Mouse (Mus musculus): ENCODE results near the gene Ankrd61. TPM values are rescaled to one million over a fixed set of nuclear protein-coding genes. Genes with fewer than 3 reads are reported as not detected.

Gene Ankrd61
- not detected for total RNA-seq (2021)
- long read RNA-seq, experiment 1: 0 reads
- long read RNA-seq, experiment 2: 0 reads

DNA sequence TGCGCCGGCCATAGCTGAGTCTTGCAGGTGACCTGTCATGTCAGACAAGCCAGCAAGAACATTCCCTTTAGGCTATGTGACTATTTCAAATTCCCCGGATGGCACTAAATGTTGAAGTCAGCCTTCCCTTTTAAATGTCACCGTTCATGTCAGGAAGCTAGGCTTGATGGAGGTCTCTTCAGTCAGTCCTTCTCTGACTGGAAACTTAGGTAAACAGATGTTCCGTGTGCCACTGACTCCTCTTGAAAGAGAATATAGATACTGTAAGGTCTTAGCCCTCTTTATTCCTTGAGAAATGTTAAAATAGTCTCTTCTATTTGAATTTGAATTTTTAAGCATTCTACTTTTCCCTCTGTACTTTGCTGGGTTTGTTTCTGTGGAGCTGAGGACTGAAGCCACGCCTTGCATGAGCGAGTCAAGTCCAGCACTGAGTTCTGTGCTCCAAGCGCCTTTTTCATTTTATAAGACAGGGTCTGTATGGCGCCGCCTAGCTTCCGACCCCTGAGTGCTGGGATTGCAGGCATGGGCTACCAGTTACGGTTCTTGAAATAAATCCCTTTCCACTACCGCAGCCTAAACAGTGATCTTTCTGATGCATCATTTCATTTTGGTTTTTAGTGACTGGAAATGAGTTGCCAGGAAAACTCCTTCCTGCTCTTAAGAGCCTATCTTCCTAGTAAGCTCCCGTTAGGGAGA lies at the start of gene Ankrd61:
Gene Ankrd61, minus strand, starts transcription at position 51 of the 696 bp plus-strand sequence.
- no peak for DNase-seq

DNA sequence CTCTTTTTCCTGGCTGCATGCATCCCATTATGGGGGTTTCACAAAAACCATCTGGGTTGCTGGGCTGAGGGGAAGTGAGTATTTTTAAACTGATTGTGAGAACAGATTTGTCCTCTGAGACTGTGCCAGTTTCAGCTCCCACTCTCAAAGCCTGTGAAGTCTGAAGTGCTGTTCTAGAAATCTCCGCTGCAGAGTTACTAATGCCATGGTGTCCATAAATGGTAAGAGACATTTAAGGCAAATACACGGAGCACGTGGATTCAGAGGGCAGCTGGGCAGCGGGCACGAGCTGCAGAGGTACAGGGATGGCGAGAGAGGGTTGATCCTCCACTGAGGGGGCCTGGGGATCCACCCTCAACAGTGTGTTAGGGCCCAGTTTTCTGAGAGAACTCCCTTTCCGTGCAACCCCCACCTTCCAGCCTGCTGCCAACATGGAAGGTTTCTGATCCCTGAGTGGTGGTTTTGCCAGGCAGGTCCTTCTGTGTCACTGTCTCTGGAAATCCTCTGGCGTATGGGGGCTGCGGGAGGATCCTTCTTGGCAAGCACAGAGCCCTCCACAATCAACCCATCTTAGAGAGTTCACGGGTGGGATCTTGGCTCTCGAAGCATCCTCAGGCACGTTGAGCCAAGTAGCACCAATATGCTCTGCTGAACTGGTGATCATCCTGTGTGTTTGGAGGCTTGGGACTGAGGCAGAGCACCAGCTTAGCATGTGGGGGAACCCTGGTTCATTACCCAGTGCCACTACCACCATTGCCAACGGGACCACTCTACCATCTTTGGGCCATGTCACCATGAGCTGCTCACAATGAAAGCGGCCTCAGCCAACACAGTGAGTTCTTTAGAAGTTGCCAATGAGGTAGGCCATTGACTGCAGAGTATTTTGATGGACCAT lies 46.0 kb upstream of the Ankrd61 start:
- DNase-seq: no peak

DNA sequence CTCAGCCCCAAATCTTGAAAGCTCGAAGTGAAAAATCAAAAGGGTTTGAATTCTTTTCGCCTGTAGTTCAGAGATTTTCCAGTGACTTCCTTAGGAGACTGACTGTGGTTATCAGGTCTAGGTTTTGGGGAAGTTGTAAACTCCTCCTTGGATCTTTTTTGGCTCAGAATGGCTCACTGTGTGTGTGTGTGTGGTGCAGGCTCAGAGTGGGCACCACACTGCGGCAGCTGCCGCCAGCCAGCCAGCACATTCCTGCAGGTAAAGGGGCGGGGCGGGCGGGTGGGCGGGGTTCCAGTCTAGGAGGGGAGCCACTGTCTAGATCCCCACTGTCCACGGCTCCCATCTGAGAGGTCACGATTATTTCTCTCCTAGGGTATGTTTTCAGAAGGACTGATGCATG lies 44.1 kb upstream of the Ankrd61 start:
- DNase-seq: no peak

DNA sequence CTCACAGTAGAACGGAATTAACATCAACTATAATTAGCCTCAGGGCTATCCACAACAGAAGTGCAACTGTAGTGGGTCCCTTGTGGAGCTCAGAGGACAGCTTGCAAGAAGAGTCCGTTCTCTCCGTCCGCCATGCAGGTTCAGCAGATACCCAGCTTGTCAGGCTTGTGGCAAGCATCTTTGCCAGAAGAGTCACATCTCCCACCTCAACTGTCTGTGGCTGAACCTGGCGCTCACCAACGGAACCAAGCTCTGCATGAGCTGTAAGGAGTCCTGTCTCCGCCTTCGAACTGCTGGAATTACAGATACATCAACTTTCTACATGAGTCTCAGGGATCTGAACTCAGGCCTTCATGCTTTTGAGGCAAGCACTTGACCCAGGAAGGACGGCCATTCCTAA lies 38.7 kb upstream of the Ankrd61 start:
- no peak for DNase-seq

DNA sequence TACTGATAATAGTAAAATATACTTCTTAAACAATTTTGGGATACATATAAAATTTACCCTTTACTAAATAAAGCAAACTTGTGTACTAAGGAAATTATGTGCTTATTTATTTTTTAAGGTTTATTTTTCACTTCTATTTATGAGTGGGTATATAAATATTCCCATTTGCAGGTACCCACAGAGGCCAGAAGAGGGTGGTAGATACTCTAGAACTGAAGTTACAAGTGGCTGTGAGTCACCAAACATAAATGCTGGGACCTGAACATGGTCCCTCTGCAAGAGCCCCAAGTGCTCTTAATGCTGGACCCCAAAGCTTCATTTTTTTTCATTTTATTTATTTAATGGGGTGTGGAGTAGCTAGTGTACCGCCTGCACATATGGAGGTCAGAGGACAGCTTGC lies 36.4 kb upstream of the Ankrd61 start:
- no peak for DNase-seq

DNA sequence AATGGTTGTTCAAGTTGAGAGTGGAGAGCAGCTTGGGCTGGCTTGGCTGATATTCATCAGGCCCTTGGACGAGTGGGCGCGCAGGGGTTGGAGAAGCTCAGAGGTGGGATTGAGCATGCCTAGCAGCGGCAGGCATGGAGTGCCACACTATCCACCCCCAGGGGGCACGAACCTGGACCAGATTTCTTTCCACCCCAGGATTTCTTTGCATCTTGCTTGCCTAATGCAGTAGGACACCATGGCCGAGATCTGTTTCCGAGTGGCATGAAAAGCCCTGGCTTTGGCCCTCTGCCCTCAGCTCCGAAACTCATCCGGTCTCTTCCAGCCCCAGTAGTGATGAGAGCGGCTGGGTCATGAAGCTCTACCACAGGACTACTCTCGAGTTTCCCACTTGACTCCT lies 35.9 kb upstream of the Ankrd61 start:
- no peak for DNase-seq

DNA sequence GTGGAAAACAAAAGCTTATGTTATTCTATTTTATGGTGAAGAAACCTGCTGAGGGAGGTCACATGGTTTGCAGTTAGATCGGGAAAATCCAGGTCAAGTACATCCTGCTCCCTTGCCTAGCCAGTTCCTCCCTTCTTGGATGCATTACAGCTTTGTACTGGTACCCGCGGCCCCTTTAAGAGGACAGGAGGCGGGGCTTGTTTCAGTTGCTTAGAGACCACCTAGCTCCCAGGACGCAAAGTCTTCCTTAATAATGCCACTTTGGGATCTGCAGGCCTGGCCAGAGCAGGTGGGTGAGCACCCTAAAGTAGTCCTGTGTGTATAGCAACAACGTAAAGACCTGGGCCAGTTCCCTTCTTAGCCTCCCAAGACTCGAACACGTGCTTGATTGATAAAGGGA lies 35.3 kb upstream of the Ankrd61 start, which contains the start of gene Rsph10b:
Gene Rsph10b, plus strand, starts transcription at position 205 of the 400 bp plus-strand sequence.
- DNase-seq: peak; percentile 52

DNA sequence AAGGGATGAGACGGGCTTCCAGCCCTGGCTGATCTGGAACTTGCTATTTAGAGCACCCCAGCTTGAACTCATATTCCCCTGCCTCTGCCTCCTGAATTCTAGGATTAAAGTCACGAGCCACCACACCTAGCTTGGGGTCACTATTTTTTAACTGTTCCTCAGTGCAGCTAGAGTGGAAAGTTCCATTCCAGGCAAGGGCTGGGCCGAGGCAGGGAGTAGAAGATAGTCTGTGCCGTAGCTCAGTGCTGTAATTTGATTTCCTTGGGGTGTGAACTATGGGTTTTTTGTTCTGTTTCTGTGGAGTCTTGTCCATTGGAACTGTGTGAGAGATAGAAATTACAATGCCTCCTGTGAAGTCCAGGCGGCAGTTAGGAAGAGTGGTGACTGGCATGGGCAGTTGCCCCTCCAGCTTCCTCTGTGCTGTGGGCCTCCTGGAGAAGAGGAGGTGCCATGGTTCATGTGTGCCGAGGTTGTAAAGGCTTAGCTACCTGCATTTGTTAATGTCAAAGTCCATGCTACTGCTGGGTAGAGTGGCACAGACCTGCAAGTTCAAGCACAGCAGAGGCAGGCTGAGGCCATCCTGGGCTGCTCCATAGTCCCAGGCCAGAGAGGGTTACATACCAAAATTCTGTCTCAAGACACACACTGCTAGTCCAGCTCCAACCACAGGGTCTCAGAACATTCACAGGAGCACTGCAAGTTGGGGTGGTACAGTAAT lies 34.5 kb upstream of the Ankrd61 start:
- no peak for DNase-seq

DNA sequence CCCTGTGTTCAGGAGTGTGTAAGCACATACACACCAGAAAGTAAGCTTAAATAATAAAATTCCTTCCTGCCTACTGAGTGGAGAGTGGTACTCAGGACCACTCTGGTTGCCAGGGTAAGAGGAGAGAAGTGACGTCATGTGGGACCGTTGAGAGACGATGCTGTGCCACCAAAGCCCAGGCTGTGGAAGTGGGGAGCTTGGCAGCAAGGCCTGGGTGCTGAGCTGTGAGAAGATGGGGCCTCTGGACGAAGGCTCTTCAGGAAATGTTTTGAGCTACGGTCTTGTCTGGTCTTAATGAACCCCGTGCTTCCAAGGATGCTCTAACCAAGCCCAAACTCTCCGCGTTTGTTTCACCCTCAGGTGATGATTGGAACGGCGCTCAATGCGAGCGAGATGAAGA lies 33.2 kb upstream of the Ankrd61 start:
- no peak for DNase-seq

DNA sequence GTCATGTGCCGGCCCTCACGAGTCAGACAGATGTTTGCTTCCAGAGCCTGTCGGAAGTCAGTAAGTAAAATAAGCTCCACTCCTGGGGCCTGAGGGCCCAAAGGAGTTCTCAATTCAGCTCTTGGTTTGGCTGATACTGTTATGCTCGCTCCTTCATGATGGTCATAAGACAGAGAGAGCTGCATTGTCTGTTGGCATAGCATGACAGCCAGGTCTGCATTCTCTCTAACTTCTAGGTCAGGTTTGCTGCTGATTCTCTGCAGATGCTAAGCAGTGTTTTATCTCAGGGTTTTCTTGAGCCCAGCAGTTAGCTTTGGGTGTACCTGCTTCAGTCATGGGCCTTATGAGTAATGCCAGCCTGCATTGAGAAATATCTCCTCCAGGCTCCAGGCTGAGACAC lies 31.8 kb upstream of the Ankrd61 start:
- DNase-seq: no peak

DNA sequence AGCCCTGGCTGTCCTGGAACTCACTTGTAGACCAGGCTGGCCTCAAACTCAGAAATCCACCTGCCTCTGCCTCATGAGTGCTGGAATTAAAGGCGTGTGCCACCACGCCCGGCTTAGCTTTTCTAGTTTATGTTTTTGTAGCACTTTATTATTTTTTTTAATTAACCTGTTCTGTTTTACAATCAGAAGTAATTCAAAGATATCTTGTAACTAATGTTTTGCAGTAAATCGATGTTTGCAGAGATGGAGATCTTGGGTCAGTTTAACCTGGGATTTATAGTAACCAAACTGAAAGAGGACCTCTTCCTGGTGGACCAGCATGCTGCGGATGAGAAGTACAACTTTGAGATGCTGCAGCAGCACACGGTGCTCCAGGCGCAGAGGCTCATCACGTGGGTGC lies 30.4 kb upstream of the Ankrd61 start, which contains the start of gene Gm42421:
Gene Gm42421, plus strand, starts transcription at position 301 of the 400 bp plus-strand sequence.
- DNase-seq: no peak

DNA sequence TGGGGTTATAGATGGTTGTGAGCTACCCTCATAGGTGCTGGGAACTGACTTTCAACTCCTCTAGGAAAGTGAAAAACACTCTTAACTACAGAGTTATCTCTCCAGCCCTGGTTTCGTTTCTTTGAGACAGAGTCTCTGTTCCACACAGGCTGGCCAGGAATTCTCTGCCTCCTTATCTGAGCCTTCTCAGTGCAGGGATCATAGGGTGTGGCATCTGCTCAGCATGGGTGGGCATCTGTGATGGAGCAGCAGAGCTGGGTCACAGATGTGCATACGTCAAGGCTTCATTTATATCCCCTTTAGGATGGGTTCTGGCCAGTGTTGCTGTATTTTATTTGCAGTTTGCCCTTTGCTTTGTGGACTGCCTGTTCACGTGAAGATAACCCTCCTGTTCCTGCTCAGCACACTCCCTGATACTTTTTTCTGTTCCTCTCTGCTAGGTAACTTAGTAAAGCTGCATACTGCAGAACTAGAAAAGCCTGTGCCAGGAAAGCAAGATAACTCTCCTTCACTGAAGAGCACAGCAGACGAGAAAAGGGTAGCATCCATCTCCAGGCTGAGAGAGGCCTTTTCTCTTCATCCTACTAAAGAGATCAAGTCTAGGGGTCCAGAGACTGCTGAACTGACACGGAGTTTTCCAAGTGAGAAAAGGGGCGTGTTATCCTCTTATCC lies 27.4 kb upstream of the Ankrd61 start:
- no peak for DNase-seq

DNA sequence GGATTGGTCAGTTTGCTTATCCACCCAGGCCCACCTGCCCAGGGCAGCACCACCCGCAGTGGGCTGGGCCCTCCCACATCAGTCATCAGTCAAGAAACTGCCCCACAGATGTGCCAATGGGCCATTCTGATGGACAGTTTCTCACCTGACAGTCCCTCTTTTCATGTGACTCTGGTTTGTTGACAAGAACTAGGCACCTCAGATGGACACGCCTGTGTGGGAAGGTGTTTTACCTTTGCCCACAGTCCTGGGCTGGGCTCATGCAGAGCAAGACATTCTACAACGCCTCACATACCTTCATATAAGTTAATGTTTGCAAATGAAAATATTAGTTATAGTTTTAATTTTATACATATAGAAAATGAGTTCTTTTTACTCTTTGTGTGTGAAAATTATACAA lies 20.6 kb upstream of the Ankrd61 start:
- DNase-seq: no peak

DNA sequence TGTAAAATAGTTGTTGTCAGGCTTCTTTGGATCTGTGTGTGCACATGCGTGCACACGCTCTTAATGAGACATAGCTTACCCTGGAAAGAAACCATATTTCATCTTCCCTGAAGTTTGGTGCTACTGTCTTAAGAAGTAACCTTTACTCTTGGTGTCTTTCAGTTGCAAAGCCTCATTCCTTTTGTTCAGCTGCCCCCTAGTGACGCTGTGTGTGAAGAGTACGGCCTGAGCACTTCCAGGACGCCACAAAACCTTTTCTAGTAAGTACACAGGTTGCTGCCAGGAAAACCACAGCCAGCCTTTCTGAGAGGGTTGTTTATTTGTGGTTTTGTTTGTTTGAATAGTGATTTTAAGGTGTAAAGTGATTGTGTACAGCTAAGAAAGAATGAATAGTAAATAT lies 19.9 kb upstream of the Ankrd61 start:
- DNase-seq: peak; percentile 73

DNA sequence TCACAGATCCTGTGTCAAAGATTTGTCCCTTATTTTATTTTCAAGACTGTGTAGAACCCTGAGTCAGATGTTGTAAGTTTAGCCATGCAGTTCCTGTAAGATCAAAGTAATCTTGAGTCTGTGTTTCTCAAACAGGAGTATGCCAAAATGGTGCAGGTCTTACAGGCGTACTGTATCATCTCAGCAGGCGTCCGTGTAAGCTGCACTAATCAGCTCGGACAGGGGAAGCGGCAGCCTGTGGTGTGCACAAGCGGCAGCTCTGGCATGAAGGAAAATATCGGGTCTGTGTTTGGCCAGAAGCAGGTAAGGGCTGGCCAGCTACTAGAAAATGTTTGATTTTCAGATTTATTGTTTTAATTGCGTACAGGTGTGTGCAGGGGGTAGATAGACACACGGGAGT lies 18.7 kb upstream of the Ankrd61 start:
- DNase-seq: no peak

DNA sequence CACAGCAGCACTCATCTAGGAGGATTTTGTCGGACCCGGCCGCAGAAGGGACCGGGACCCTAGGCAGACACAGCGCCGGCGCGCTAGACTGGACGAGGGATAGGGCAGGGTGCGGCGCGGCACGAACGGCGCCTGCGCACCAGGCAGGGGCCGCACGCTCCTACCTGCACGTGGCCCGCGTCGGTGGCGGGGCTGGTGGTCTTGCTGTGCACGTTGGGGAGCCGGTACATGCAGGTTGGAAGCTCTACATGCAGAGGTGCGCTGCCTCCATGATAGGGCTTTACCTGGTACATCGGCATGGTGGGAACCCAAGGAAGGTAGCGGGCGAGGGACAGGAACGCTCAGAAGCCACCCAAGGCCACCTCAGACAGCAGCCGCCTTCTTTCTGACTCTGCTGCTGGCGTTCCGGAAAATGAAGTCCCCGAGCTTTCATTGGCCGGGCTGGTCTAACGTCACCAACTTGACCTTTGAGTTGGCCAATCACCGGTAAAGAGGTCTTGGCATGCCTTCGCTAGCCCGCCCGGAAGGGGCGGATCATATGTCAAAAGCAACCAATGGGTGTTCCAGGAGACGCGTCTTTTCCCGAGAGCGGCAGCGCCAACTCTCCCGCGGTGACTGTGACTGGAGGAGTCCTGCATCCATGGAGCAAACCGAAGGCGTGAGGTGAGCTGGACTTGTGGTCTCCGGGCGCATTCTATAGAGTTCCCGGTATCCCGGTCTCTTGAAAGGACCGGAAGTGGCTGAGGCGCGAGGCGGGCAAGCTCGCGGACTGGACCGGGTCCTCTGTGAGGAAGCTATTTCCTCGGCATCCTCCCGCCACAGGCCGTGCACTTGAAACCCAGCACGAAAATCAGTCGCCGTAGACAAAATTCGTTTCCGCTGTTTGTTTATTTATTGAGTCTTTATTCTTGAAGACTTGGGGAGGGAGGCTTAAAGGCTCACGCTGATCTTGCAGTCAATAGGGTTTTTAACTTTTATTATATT lies 12.2 kb upstream of the Ankrd61 start, which contains the start of the genes Aimp2 and Pms2:
Gene Aimp2, minus strand, starts transcription at position 431 of the 984 bp plus-strand sequence.
Gene Pms2, plus strand, starts transcription at position 548 of the 984 bp plus-strand sequence.
- peak; percentile 96 for DNase-seq

DNA sequence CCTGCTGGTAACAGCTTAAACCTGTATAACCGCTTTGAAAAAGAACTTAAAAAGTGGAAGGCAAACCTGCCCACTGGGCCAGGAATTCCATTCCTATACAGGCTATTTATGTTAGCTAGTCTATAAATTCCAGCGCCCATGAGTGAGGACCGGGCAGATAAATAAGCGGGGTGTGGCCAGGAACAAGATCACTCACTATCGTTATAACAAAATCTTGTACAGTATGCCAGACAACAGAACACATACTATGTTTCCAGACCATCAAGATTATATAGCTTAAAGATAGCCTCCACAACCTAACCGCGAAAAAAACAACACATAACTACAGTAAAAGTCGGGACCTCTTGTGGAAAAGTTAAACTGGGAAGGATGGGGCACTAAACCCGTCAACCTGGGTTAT lies 11.4 kb upstream of the Ankrd61 start:
- no peak for DNase-seq

DNA sequence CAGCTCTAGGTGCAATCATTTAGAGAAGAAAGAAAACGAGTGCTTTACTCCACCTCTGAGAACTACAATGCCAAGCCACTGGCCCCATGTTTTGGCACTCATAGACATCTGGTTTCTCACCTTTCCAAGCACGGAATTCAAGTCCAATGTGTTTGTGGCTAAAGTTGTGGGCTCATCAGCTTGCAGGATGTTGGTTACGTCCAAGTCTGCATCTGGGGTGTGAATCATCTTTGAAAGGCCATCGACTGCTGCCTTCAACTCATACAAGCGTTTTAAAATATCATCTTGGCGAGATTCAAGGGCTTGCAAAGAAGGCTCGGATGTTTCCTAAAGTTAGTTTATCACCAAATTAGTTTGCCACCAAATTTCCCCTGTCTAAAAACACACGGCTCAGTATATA lies 8.9 kb upstream of the Ankrd61 start:
- no peak for DNase-seq

DNA sequence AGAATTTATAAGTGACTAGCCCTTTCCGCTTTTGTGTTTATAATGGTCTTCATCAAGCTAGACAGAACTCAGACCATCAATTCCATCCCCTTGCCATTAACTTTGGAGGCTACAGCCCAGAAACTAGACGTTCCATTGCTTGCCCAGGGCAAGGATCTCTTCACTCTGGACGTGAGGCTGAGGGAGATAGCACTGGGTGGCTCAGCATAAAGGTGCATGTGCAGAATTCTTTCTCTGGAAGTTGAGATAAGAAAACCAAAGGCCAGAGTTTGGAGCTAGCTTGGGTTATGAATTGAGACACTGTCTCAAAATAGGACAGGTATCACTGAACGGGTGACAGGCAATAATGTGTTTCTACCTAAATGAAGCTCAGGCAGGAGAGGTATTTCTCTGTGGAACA lies 6.3 kb upstream of the Ankrd61 start:
- no peak for DNase-seq

DNA sequence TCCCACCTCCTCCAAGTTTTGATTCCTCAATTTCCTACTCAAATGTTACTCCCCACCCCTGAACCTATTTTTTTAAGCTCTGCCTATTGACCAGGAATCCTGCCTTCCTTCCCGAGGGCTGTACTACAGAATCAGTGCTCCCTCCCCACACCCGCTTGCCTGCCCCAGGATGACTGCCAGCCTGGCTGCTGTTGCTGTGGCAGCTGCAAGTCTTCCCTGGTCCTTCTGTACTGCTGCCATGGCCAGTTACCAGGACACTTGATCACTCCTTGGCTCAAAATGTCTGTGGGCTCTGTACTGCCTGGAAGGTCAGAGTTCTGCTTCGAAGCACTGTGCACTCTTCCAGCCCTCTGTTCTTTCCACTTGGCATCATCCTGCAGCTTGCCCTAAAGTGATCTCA lies 4.6 kb upstream of the Ankrd61 start:
- DNase-seq: peak; percentile 18

DNA sequence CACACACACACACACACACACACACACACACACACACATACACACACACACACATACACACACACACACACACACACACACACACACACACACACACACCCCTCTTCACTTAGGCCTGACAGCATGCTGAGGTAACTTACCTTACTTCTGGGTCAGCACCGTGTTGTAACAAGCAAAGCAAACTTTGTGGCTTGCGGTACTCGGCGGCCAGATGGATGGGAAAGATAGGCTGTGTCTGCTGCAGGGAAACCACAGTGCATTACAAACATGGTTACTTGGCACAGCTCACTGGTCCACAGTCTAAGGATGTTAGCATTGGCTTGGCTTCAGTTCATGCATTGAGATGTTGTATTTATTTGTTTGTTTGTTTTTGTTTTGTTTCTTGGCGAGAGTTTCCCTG lies 4.1 kb downstream of the Ankrd61 start:
- no peak for DNase-seq
